Mouse (Mus musculus) heart, embryonic 12.5 days (tissue): ENCODE data around the gene Prr27. TPM values are rescaled to one million over a fixed set of nuclear protein-coding genes. Genes with fewer than 3 reads are reported as not detected.

Experiments used
- ATAC-seq: fragments of 200-750 bp; cut with Nextera tagmentation; 2 replicates; pipeline ENCODE4 v1.8.0; 2017; ENCODE audit warnings: moderate TSS enrichment, moderate library complexity; ENCODE audit not compliant: insufficient number of reproducible peaks, low FRiP score
- H3K27ac ChIP-seq: fragments of 300-500 bp; sonication (generic); 2 replicates; pipeline ENCODE4 v1.5.1; 2016; ENCODE audit warnings: mild to moderate bottlenecking, moderate library complexity; ENCODE audit not compliant: poor library complexity, severe bottlenecking
- H3K27me3 ChIP-seq: fragments of 300-500 bp; sonication (generic); replicated peaks from 2 replicates; pipeline ENCODE4 v1.6.1; 2016; ENCODE audit warnings: mild to moderate bottlenecking, moderate library complexity
- H3K36me3 ChIP-seq: fragments of 300-500 bp; sonication (generic); 2 replicates; pipeline ENCODE4 v1.6.1; 2016; ENCODE audit warnings: mild to moderate bottlenecking, moderate library complexity
- H3K4me1 ChIP-seq: fragments of 300-500 bp; sonication (generic); replicated peaks from 2 replicates; pipeline ENCODE4 v1.6.1; 2016; ENCODE audit warnings: mild to moderate bottlenecking
- H3K4me2 ChIP-seq: fragments of 300-500 bp; sonication (generic); 2 replicates; pipeline ENCODE4 v1.6.1; 2016; ENCODE audit warnings: mild to moderate bottlenecking, moderate library complexity
- H3K4me3 ChIP-seq: fragments of 300-500 bp; sonication (generic); 2 replicates; pipeline ENCODE4 v1.5.1; 2016; ENCODE audit warnings: mild to moderate bottlenecking
- H3K9ac ChIP-seq: fragments of 300-500 bp; sonication (generic); 2 replicates; pipeline ENCODE4 v1.6.1; 2016; ENCODE audit warnings: mild to moderate bottlenecking, moderate library complexity
- H3K9me3 ChIP-seq: fragments of 300-500 bp; sonication (generic); replicated peaks from 2 replicates; pipeline ENCODE4 v1.6.1; 2016; ENCODE audit warnings: mild to moderate bottlenecking, moderate library complexity
- WGBS: fragments of 180-500 bp; shearing (Covaris S2); methylation state at CpG from one replicate; pipeline ENCODE4 v1.1.7; 2016; 5-methylcytosine and 5-hydroxymethylcytosine counted together
- polyA plus RNA-seq: library from polyadenylated mRNA; unstranded; fragments of >200 nt; fragmentation: Nextera tagmentation; extraction: Ambion mirVana; gene quantifications from 2 replicates; pipeline ENCODE4 v1.2.1, GENCODE M21; 2016

Prr27 gene
- not detected in 2 replicates for polyA plus RNA-seq

DNA sequence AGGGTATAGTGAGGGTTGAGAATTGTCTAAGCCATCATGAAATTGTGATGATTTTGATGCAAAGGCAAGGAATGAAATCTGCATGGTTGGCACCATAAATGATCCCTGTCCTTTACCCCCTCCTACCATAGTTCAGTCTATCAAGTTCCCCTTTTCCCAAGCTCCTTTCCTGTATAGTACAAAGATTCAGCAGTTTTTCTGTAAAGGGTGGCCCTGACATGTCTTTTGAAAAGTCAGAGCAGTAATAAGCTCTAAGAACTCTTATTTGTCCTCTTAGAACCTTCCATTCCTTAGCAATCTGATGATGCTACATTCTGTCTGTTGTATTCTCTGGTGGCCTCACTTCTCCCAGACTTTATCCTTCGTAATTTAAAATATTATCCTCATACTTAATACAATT lies at the start of gene Prr27:
Gene Prr27 (plus strand): TSS at position 301 of the 400 bp plus-strand sequence.
- Histone ChIP-seq H3K27me3 (no peaks in the 10 kb centered on the region), H3K4me3 (no peak within 1 kb of the TSS), H3K36me3 (no peaks in the 10 kb centered on the region), H3K27ac (no peak within 1 kb of the TSS), H3K4me1 (no peaks in the 10 kb centered on the region), H3K4me2 (no peak within 1 kb of the TSS), H3K9ac (no peak within 1 kb of the TSS), H3K9me3 (no peaks in the 10 kb centered on the region)
- 57% methylated on average over 1 of the region's 1 CpGs for WGBS
- no peak for ATAC-seq

GRCm38 (mm10) chr5:87782731-87783130 lies 42.8 kb upstream of the Prr27 start:
- 48% methylated on average over 4 of the region's 4 CpGs for WGBS
- no peaks in the 10 kb centered on the region for H3K4me1 ChIP-seq
- no peaks in the 10 kb centered on the region for H3K9me3 ChIP-seq
- no peaks in the 10 kb centered on the region for H3K36me3 ChIP-seq
- H3K27me3 ChIP-seq: no peaks in the 10 kb centered on the region
- H3K9ac ChIP-seq: no peak overlapping the region
- H3K4me3 ChIP-seq: no peak overlapping the region
- no peak for ATAC-seq
- H3K27ac ChIP-seq: no peak overlapping the region
- H3K4me2 ChIP-seq: no peak overlapping the region

GRCm38 (mm10) chr5:87807782-87808181 lies 17.7 kb upstream of the Prr27 start, which contains the start of gene Csn1s2b:
Gene Csn1s2b, plus strand, starts transcription at chr5:87808082.
- no peaks in the 10 kb centered on the region; the same call in 1 of the 2 replicates for H3K9me3 ChIP-seq
- no peak for ATAC-seq
- no peak within 1 kb of the TSS for H3K9ac ChIP-seq
- no peaks in the 10 kb centered on the region for H3K4me1 ChIP-seq
- H3K27me3 ChIP-seq: no peaks in the 10 kb centered on the region
- no peak within 1 kb of the TSS for H3K4me2 ChIP-seq
- H3K4me3 ChIP-seq: no peak within 1 kb of the TSS
- no peak within 1 kb of the TSS for H3K27ac ChIP-seq
- H3K36me3 ChIP-seq: no peaks in the 10 kb centered on the region
- WGBS: 45% methylated on average over 2 of the region's 2 CpGs

DNA sequence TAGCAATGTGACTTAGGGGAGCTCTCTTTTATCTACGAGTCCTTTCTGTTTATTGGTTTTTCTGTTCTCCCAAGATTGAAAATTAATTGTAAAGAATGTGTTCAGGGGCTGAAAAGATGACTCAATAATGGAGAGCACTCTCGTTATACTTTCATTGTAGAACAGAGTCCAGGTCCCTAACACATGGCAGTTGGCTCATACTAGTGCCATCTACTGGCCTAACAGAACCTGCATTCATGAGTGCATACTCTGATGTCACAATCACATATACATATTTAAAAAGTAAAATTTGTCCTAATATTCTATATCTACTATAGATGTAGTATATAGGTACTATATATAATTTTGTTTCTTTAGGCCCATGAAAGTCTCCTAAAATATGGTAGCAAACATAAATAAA lies 16.2 kb upstream of the Prr27 start:
- Histone ChIP-seq H3K9ac (no peak overlapping the region), H3K27ac (no peak overlapping the region), H3K9me3 (no peaks in the 10 kb centered on the region), H3K27me3 (no peaks in the 10 kb centered on the region), H3K4me2 (no peak overlapping the region), H3K4me3 (no peak overlapping the region), H3K36me3 (no peaks in the 10 kb centered on the region), H3K4me1 (no peaks in the 10 kb centered on the region)
- no peak for ATAC-seq
- 61% methylated on average over 2 of the region's 2 CpGs for WGBS

DNA sequence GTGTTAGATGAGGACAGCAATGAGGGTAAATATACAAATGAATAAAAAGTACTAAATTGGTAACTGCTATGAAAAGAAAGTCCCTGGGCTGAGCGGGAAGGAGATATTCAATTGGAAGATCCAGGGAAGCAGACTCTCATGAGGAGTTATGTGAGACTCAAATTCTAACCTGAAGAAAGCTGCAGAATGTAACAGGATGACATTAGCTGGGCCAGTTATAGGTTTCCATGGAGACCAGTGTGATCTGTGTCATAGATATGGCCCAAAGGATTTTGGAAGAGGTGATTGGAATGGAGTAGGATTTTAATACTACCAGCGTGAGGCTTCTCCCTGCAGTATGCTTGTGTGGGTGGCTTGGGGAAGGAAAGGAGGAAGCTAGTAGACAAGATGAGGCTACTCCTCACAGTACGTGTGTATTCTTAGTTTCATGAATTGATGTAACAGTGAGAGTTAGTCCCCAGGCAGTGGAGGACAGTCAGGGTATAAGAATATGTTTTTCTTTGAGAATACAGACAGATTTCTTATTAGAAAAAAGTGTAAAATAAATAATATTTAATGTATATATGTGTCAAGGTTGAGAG lies 29.7 kb downstream of the Prr27 start:
- no peak for ATAC-seq
- Histone ChIP-seq H3K4me1 (no peaks in the 10 kb centered on the region), H3K27ac (no peak overlapping the region), H3K36me3 (no peaks in the 10 kb centered on the region), H3K4me2 (no peak overlapping the region), H3K27me3 (no peaks in the 10 kb centered on the region), H3K9ac (no peak overlapping the region), H3K9me3 (no peaks in the 10 kb centered on the region), H3K4me3 (no peak overlapping the region)
- 71% methylated on average over 3 of the region's 3 CpGs for WGBS

- Histone ChIP-seq H3K27ac (no peak overlapping the region), H3K9ac (no peak overlapping the region), H3K9me3 (no peaks in the 10 kb centered on the region), H3K36me3 (no peaks in the 10 kb centered on the region), H3K4me1 (no peaks in the 10 kb centered on the region), H3K4me2 (no peak overlapping the region), H3K4me3 (no peak overlapping the region), H3K27me3 (no peaks in the 10 kb centered on the region)
- 71% methylated on average over 2 of the region's 2 CpGs for WGBS
- ATAC-seq: no peak
Measured at GRCm38 (mm10) chr5:87870084-87870483, 44.6 kb downstream of the Prr27 start.

DNA sequence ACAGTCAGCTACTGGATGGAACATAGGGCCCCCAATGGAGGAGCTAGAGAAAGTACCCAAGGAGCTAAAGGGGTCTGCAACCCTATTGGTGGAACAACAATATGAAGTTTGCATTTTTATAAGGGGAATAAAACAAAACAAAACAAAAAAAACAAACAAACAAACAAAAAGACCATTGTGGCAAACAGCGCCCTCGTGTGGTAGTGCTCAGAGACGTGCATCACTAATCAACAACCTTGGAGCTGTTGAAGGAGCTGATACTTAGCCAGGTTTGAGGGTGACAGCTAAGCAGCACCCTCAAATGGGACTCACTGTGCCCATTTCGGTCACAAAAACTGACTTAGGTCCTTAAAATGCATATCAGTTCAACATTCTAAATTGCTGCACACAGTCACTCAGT lies 45.9 kb downstream of the Prr27 start:
- Histone ChIP-seq H3K27ac (no peak overlapping the region), H3K4me2 (no peak overlapping the region), H3K4me3 (no peak overlapping the region), H3K27me3 (no peaks in the 10 kb centered on the region), H3K9me3 (no peaks in the 10 kb centered on the region), H3K9ac (no peak overlapping the region), H3K36me3 (no peaks in the 10 kb centered on the region), H3K4me1 (no peaks in the 10 kb centered on the region)
- WGBS: 25% methylated on average over 4 of the region's 4 CpGs
- ATAC-seq: no peak

GRCm38 (mm10) chr5:87884729-87885128 lies 59.2 kb downstream of the Prr27 start, which contains the start of gene Odam:
Gene Odam, plus strand, starts transcription at chr5:87885029.
- no peak for ATAC-seq
- Histone ChIP-seq H3K9me3 (no peaks in the 10 kb centered on the region), H3K9ac (no peak within 1 kb of the TSS), H3K4me3 (no peak within 1 kb of the TSS), H3K36me3 (no peaks in the 10 kb centered on the region), H3K27ac (no peak within 1 kb of the TSS), H3K27me3 (no peaks in the 10 kb centered on the region), H3K4me2 (no peak within 1 kb of the TSS), H3K4me1 (no peaks in the 10 kb centered on the region)
- WGBS: 86% methylated on average over 1 of the region's 1 CpGs

Other genes with a start within 250 kb of the Prr27 start
- gene Sult1e1, start 234.1 kb upstream of the Prr27 start, polyA plus RNA-seq: not detected in 2 replicates
- gene Csn1s1, start 159.5 kb upstream of the Prr27 start, polyA plus RNA-seq: not detected in 2 replicates
- not detected in 2 replicates for gene Csn2, start 126.1 kb upstream of the Prr27 start, polyA plus RNA-seq
- not detected in 2 replicates for gene Csn1s2a, start 51.1 kb upstream of the Prr27 start, polyA plus RNA-seq
- not detected in 2 replicates for gene Csn1s2b, start 17.6 kb upstream of the Prr27 start, polyA plus RNA-seq
- not detected in 2 replicates for gene Odam, start 59.3 kb downstream of the Prr27 start, polyA plus RNA-seq
- 0.26 TPM in 1 of 2 replicates, not detected in the other for gene Csn3, start 99.9 kb downstream of the Prr27 start, polyA plus RNA-seq
- not detected in 2 replicates for gene 2310003L06Rik, start 143.8 kb downstream of the Prr27 start, polyA plus RNA-seq
- gene Gm28434, start 143.8 kb downstream of the Prr27 start, polyA plus RNA-seq: not detected in 2 replicates
- not detected in 2 replicates for gene Cabs1, start 153.8 kb downstream of the Prr27 start, polyA plus RNA-seq
- gene Smr3a, start 176.9 kb downstream of the Prr27 start, polyA plus RNA-seq: not detected in 2 replicates